Mouse (Mus musculus) forebrain, embryonic 14.5 days (tissue): Measurements from ENCODE around the gene Stam2. TPM values are rescaled to one million over a fixed set of nuclear protein-coding genes. Genes with fewer than 3 reads are reported as not detected.

Experiments used
- ATAC-seq: fragments of 200-750 bp; cut with Nextera tagmentation; 2 replicates; pipeline ENCODE4 v1.8.0; 2017; ENCODE audit warnings: mild to moderate bottlenecking, moderate library complexity
- DNase-seq: peaks from one replicate; pipeline ENCODE4 v3.0.0-alpha.2; 2015; ENCODE audit warnings: low spot score
- H3K27ac ChIP-seq: fragments of 300-500 bp; sonication (generic); 2 replicates; pipeline ENCODE4 v1.5.1; 2014; ENCODE audit warnings: low read depth, mild to moderate bottlenecking, control low read depth, low read length, moderate library complexity
- H3K27me3 ChIP-seq: fragments of 300-500 bp; sonication (generic); replicated peaks from 2 replicates; pipeline ENCODE4 v1.6.1; 2014; ENCODE audit warnings: low read length, control low read depth, mixed read lengths; ENCODE audit not compliant: control insufficient read depth, insufficient read depth
- H3K36me3 ChIP-seq: fragments of 300-500 bp; sonication (generic); 2 replicates; pipeline ENCODE4 v1.6.1; 2014; ENCODE audit warnings: low read length, control low read depth; ENCODE audit not compliant: control insufficient read depth, insufficient read depth
- H3K4me1 ChIP-seq: fragments of 300-500 bp; sonication (generic); 2 replicates; pipeline ENCODE4 v1.6.1; 2014; ENCODE audit warnings: antibody characterized with exemption, low read length, control low read depth; ENCODE audit not compliant: control insufficient read depth, insufficient read depth
- H3K4me2 ChIP-seq: fragments of 300-500 bp; sonication (generic); 2 replicates; pipeline ENCODE4 v1.6.1; 2014; ENCODE audit warnings: mild to moderate bottlenecking, control low read depth, low read length
- H3K4me3 ChIP-seq: fragments of 300-500 bp; sonication (generic); 2 replicates; pipeline ENCODE4 v1.5.1; 2014; ENCODE audit warnings: low read depth, low read length, control low read depth
- H3K9ac ChIP-seq: fragments of 300-500 bp; sonication (generic); 2 replicates; pipeline ENCODE4 v1.6.1; 2014; ENCODE audit warnings: mild to moderate bottlenecking, low read length, control low read depth, moderate library complexity
- H3K9me3 ChIP-seq: fragments of 300-500 bp; sonication (generic); replicated peaks from 2 replicates; pipeline ENCODE4 v1.6.1; 2016; ENCODE audit warnings: low read length, control low read depth, mixed read lengths; ENCODE audit not compliant: control insufficient read depth
- WGBS: fragments of 180-500 bp; shearing (Covaris S2); extraction: QIAGEN DNeasy Blood & Tissue Kit; methylation state at CpG from one replicate; pipeline ENCODE4 v1.1.7; 2014; 5-methylcytosine and 5-hydroxymethylcytosine counted together
- polyA plus RNA-seq: library from polyadenylated mRNA; unstranded; fragments of >200 nt; fragmentation: Nextera tagmentation; extraction: Ambion mirVana; gene quantifications from 2 replicates; pipeline ENCODE4 v1.2.1, GENCODE M21; 2014

Stam2 gene
- polyA plus RNA-seq, 1 experiment from 2014 or later: 51.1 TPM

- Histone ChIP-seq H3K9ac (no peak overlapping the region), H3K27me3 (no peaks in the 10 kb centered on the region), H3K4me3 (no peak overlapping the region), H3K4me2 (no peak overlapping the region), H3K4me1 (no peaks in the 10 kb centered on the region), H3K9me3 (no peaks in the 10 kb centered on the region), H3K36me3 (no peaks in the 10 kb centered on the region), H3K27ac (no peak overlapping the region)
- ATAC-seq: no peak
- 86% methylated on average over 4 of the region's 4 CpGs for WGBS
- no peak for DNase-seq
Measured at GRCm38 (mm10) chr2:52654541-52654940, 87.5 kb downstream of the Stam2 start.

GRCm38 (mm10) chr2:52651547-52651946, 90.5 kb downstream of the Stam2 start:
- no peaks in the 10 kb centered on the region for H3K27me3 ChIP-seq
- ATAC-seq (no peak), DNase-seq (no peak)
- H3K4me1 ChIP-seq: no peaks in the 10 kb centered on the region
- no peak overlapping the region for H3K4me2 ChIP-seq
- H3K27ac ChIP-seq: no peak overlapping the region
- H3K9ac ChIP-seq: no peak overlapping the region
- H3K36me3 ChIP-seq: no peaks in the 10 kb centered on the region
- H3K9me3 ChIP-seq: no peaks in the 10 kb centered on the region
- 88% methylated on average over 6 of the region's 6 CpGs for WGBS
- H3K4me3 ChIP-seq: no peak overlapping the region

- Histone ChIP-seq H3K27me3 (no peaks in the 10 kb centered on the region), H3K4me2 (no peak overlapping the region), H3K36me3 (no peaks in the 10 kb centered on the region), H3K9me3 (no peaks in the 10 kb centered on the region), H3K27ac (no peak overlapping the region), H3K4me3 (no peak overlapping the region), H3K9ac (no peak overlapping the region), H3K4me1 (no peaks in the 10 kb centered on the region)
- no peak for DNase-seq
- 82% methylated on average over 8 of the region's 8 CpGs for WGBS
- no peak for ATAC-seq
Measured at GRCm38 (mm10) chr2:52647255-52647998, 94.7 kb downstream of the Stam2 start.

- H3K4me3 ChIP-seq: no peak overlapping the region
- no peaks in the 10 kb centered on the region for H3K9me3 ChIP-seq
- H3K27me3 ChIP-seq: no peaks in the 10 kb centered on the region
- H3K36me3 ChIP-seq: no peaks in the 10 kb centered on the region
- 94% methylated on average over 6 of the region's 6 CpGs for WGBS
- H3K4me2 ChIP-seq: no peak overlapping the region
- no peaks in the 10 kb centered on the region for H3K4me1 ChIP-seq
- no peak overlapping the region for H3K9ac ChIP-seq
- no peak overlapping the region for H3K27ac ChIP-seq
- ATAC-seq (no peak), DNase-seq (no peak)
Measured at GRCm38 (mm10) chr2:52643657-52644056, 98.4 kb downstream of the Stam2 start.

Other genes with a start within 250 kb of the Stam2 start
- 10.6 and 13.5 TPM in 2 replicates for gene Cacnb4, start 65.5 kb downstream of the Stam2 start, polyA plus RNA-seq
- 21.3 and 23.0 TPM in 2 replicates for gene Fmnl2, start 115.6 kb upstream of the Stam2 start, polyA plus RNA-seq